Mouse (Mus musculus): ENCODE data around the gene Gpatch1. TPM values are rescaled to one million over a fixed set of nuclear protein-coding genes. Genes with fewer than 3 reads are reported as not detected.

Gene Gpatch1
- polyA plus RNA-seq, 1 experiment from 2014 or later: 9.3 TPM

DNA sequence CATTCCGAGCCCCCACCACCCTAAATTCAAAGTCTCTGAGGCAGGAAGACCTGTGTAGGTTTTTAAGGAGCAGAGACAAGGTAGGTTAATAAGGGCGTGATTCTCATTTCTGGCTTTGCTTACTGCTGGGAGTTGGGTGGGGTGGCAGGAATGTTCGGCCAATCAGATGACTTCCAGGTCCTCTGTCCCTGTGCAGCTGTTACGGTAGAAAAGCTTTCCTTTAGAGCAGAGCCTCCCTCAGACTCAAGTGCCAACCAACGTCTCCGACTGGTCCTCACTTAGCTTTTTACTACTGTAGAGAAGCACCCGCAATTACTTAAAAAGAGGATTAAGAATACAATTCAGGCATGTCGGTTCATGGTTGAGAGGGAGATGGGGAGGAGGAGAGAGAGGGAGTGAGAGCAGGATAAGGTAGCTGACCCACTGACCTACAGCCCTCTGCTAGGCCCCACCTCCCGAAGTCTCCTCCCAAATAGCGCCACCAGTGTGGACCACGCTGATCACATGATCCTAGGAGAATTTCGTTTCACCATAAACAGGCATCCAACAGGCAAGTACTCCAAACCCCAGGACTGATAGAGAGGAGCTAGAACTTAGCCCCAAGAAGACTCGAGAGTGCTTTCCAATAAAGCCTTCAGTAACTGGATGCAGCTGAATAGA lies 85.3 kb downstream of the Gpatch1 start:
- DNase-seq (ENCODE audit: low spot score) (no peak), ATAC-seq (ENCODE audit: low FRiP score, low TSS enrichment) (no peak)
- no peak overlapping the region for H3K4me2 ChIP-seq (replicated peaks; ENCODE audit: low read depth)

DNA sequence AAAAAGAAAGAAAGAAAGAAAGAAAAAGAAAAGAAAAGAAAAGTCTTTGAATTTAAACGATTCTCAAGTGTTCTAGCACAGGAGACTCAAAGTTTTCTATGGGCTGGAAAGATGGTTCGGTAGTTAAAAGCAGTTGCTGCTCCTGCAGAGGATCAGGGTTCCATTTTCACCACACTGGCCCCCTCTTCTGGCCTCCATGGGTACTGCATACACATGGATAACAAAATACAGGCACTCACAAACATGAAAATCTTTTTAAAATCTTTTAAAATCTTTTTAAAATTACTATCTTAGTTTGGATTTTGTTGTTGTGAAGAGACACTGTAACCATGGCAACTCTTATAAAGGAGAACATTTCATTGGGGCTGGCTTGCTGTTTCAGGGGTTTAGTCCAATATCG lies 87.9 kb downstream of the Gpatch1 start:
- no peak overlapping the region for H3K9ac ChIP-seq (ENCODE audit: low read length)
- WGBS: 74% methylated on average over 3 of the region's 3 CpGs
- ATAC-seq (ENCODE audit: low FRiP score, low TSS enrichment): no peak
- H3K27ac ChIP-seq (replicated peaks): no peak overlapping the region
- no peak overlapping the region for H3K4me2 ChIP-seq (replicated peaks; ENCODE audit: low read depth)
- no peaks in the 10 kb centered on the region for H3K27me3 ChIP-seq (ENCODE audit: control insufficient read depth, insufficient read depth, low read length)
- DNase-seq (ENCODE audit: low spot score): no peak
- H3K4me1 ChIP-seq (replicated peaks; ENCODE audit: control insufficient read depth, insufficient read depth): no peaks in the 10 kb centered on the region
- peaks cover 3% of the 10 kb centered on the region; the same call in 1 of the 2 replicates for H3K9me3 ChIP-seq (ENCODE audit: control insufficient read depth, low read length)
- no peaks in the 10 kb centered on the region for H3K36me3 ChIP-seq (ENCODE audit: control insufficient read depth, insufficient read depth, low read length)
- TF ChIP-seq EP300 (optimal IDR thresholded peaks at IDR 0.05) (no peak), CTCF (IDR thresholded peaks at IDR 0.05; ENCODE audit: low read depth) (peak; percentile 43)
- no peak overlapping the region for H3K4me3 ChIP-seq (ENCODE audit: low read depth, low read length)

More for the DNA sequence above, 85.3 kb downstream of the Gpatch1 start:
- TF ChIP-seq CTCF (IDR thresholded peaks at IDR 0.05; ENCODE audit: low read depth) (no peak), EP300 (optimal IDR thresholded peaks at IDR 0.05) (no peak)
- Histone ChIP-seq H3K9me3 (ENCODE audit: control insufficient read depth, low read length) (peaks cover 3% of the 10 kb centered on the region; the same call in 1 of the 2 replicates), H3K27ac (replicated peaks) (no peak overlapping the region), H3K4me3 (ENCODE audit: low read depth, low read length) (no peak overlapping the region), H3K36me3 (ENCODE audit: control insufficient read depth, insufficient read depth, low read length) (no peaks in the 10 kb centered on the region), H3K9ac (ENCODE audit: low read length) (no peak overlapping the region), H3K27me3 (ENCODE audit: control insufficient read depth, insufficient read depth, low read length) (no peaks in the 10 kb centered on the region), H3K4me1 (replicated peaks; ENCODE audit: control insufficient read depth, insufficient read depth) (no peaks in the 10 kb centered on the region)
- 40% methylated on average over 13 of the region's 13 CpGs for WGBS

Other genes with a start within 250 kb of the Gpatch1 start
- 8.8 and 11.3 TPM in 2 replicates for gene Cebpa, start 199.1 kb downstream of the Gpatch1 start, polyA plus RNA-seq (2015; fragmentation: Nextera tagmentation; extraction: Ambion mirVana)
- gene Slc7a10, start 132.1 kb downstream of the Gpatch1 start, polyA plus RNA-seq (2015; fragmentation: Nextera tagmentation; extraction: Ambion mirVana): 0.82 and 0.98 TPM in 2 replicates
- gene Lrp3, start 102.9 kb downstream of the Gpatch1 start, polyA plus RNA-seq (2015; fragmentation: Nextera tagmentation; extraction: Ambion mirVana): 1.6 and 2.6 TPM in 2 replicates
- gene Rhpn2, start 15.7 kb upstream of the Gpatch1 start, polyA plus RNA-seq (2015; fragmentation: Nextera tagmentation; extraction: Ambion mirVana): 23.1 and 24.4 TPM in 2 replicates
- 8.8 and 9.3 TPM in 2 replicates for gene Faap24, start 78.4 kb upstream of the Gpatch1 start, polyA plus RNA-seq (2015; fragmentation: Nextera tagmentation; extraction: Ambion mirVana)
- 11.7 and 12.3 TPM in 2 replicates for gene Cep89, start 78.6 kb upstream of the Gpatch1 start, polyA plus RNA-seq (2015; fragmentation: Nextera tagmentation; extraction: Ambion mirVana)
- gene Slc7a9, start 130.4 kb upstream of the Gpatch1 start, polyA plus RNA-seq (2015; fragmentation: Nextera tagmentation; extraction: Ambion mirVana): 0.13 and 0.30 TPM in 2 replicates
- gene Tdrd12, start 219.3 kb upstream of the Gpatch1 start, polyA plus RNA-seq (2015; fragmentation: Nextera tagmentation; extraction: Ambion mirVana): 0.19 and 0.47 TPM in 2 replicates
- 60.8 and 68.9 TPM in 2 replicates for gene Nudt19, start 237.9 kb upstream of the Gpatch1 start, polyA plus RNA-seq (2015; fragmentation: Nextera tagmentation; extraction: Ambion mirVana)

All from stomach, postnatal 0 days (tissue).